Mouse (Mus musculus): ENCODE data around the gene Plcd4.
A peak's percentile ranks its signal among the peaks of the same experiment; 100 is the strongest.
"Not testable (repeated sequence)": the region's sequence is repeated elsewhere in the genome, so short reads cannot be mapped to it uniquely, and the experiment has no call there.

The Plcd4 gene

GRCm38 (mm10) chr1:74542451-74542961 lies at the start of gene Plcd4:
Gene Plcd4, plus strand, starts transcription at chr1:74542888.
- DNase-seq (ENCODE audit: low read depth), result no peak

- DNase-seq (ENCODE audit: low read depth), result peak; percentile 21
These were observed 41.6 kb upstream of the Plcd4 start for GRCm38 (mm10) chr1:74501106-74501505.

- no peak for DNase-seq (ENCODE audit: low read depth)
These were observed 37.3 kb upstream of the Plcd4 start for GRCm38 (mm10) chr1:74505393-74505720.

- DNase-seq (ENCODE audit: low read depth), result peak; percentile 99
These were observed 36.8 kb upstream of the Plcd4 start, which contains the start of gene Cnot9 for GRCm38 (mm10) chr1:74505721-74506464. Gene Cnot9, plus strand, starts transcription at chr1:74506058.

- DNase-seq (ENCODE audit: low read depth), result peak; percentile 72
These were observed 36.2 kb upstream of the Plcd4 start for GRCm38 (mm10) chr1:74506471-74506881.

- peak; percentile 47 for DNase-seq (ENCODE audit: low read depth)
These were observed 34.9 kb upstream of the Plcd4 start for GRCm38 (mm10) chr1:74507780-74508179.

GRCm38 (mm10) chr1:74511306-74511705 lies 31.4 kb upstream of the Plcd4 start:
- no peak for DNase-seq (ENCODE audit: low read depth)

GRCm38 (mm10) chr1:74512999-74513398 lies 29.7 kb upstream of the Plcd4 start:
- not testable (repeated sequence) for DNase-seq (ENCODE audit: low read depth)

- DNase-seq (ENCODE audit: low read depth), result no peak
These were observed 22.8 kb upstream of the Plcd4 start for GRCm38 (mm10) chr1:74519875-74520274.

- no peak for DNase-seq (ENCODE audit: low read depth)
These were observed 17.9 kb upstream of the Plcd4 start for GRCm38 (mm10) chr1:74524746-74525145.

GRCm38 (mm10) chr1:74528589-74528988 lies 14.1 kb upstream of the Plcd4 start:
- DNase-seq (ENCODE audit: low read depth), result no peak

- no peak for DNase-seq (ENCODE audit: low read depth)
These were observed 4.0 kb upstream of the Plcd4 start for GRCm38 (mm10) chr1:74538650-74539049.

GRCm38 (mm10) chr1:74544184-74544583 lies 1.5 kb downstream of the Plcd4 start, which contains the start of gene Usp37:
Gene Usp37, minus strand, starts transcription at chr1:74544284.
- DNase-seq (ENCODE audit: low read depth), result no peak

- DNase-seq (ENCODE audit: low read depth), result no peak
These were observed 16.4 kb downstream of the Plcd4 start for GRCm38 (mm10) chr1:74559061-74559460.

- DNase-seq (ENCODE audit: low read depth), result peak; percentile 28
These were observed 23.1 kb downstream of the Plcd4 start for GRCm38 (mm10) chr1:74565834-74566233.

GRCm38 (mm10) chr1:74569739-74570719 lies 27.3 kb downstream of the Plcd4 start:
- DNase-seq (ENCODE audit: low read depth), result no peak

- no peak for DNase-seq (ENCODE audit: low read depth)
These were observed 39.9 kb downstream of the Plcd4 start for GRCm38 (mm10) chr1:74582621-74583020.

- DNase-seq (ENCODE audit: low read depth), result no peak
These were observed 42.1 kb downstream of the Plcd4 start for GRCm38 (mm10) chr1:74584616-74585398.

GRCm38 (mm10) chr1:74587233-74587772 lies 44.6 kb downstream of the Plcd4 start:
- DNase-seq (ENCODE audit: low read depth), result no peak

GRCm38 (mm10) chr1:74587773-74588445 lies 45.2 kb downstream of the Plcd4 start, which contains the start of the genes Zfp142 and Bcs1l:
Gene Zfp142, minus strand, starts transcription at chr1:74588246.
Gene Bcs1l, plus strand, starts transcription at chr1:74588289.
- DNase-seq (ENCODE audit: low read depth), result peak; percentile 99

GRCm38 (mm10) chr1:74594434-74594833 lies 51.7 kb downstream of the Plcd4 start:
- peak; percentile 92 for DNase-seq (ENCODE audit: low read depth)
